Mouse (Mus musculus): ENCODE data around the gene Uba3. TPM values are rescaled to one million over a fixed set of nuclear protein-coding genes. Genes with fewer than 3 reads are reported as not detected.

Gene Uba3
- polyA plus RNA-seq, 1 experiment from 2014 or later: 16.1 TPM

DNA sequence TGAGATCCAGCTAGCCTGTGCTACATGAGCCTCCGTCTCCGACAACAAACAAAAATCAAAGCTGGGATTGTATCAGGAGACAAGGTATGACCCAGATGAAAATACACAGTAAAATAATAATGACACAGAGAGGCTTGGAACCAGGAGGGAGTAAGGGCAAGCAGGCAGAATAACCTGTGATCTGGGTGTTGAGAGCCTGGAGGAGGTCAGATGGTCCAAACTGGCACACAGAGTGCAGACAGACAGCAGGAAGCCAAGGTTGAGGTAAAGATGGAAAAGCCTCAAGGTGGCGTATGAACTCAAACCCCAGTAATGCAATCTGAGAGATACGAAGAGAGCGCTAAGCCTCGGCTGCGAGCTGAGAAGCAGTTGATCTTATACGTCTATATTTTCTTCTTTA lies 19.1 kb upstream of the Uba3 start:
- Histone ChIP-seq H3K27ac (ENCODE audit: low read depth) (no peak overlapping the region), H3K9me3 (ENCODE audit: low read length) (no peaks in the 10 kb centered on the region), H3K36me3 (replicated peaks; ENCODE audit: insufficient read depth, low read length) (peaks cover 8% of the 10 kb centered on the region), H3K4me3 (ENCODE audit: low read depth, low read length) (no peak overlapping the region), H3K27me3 (ENCODE audit: insufficient read depth, low read length) (no peaks in the 10 kb centered on the region), H3K9ac (replicated peaks) (no peak overlapping the region), H3K4me2 (ENCODE audit: low read depth, low read length) (no peak overlapping the region), H3K4me1 (ENCODE audit: insufficient read depth) (peaks cover 12% of the 10 kb centered on the region)
- 84% methylated on average over 8 of the region's 8 CpGs for WGBS (ENCODE audit: insufficient replicate concordance)
- no peak for ATAC-seq
- no peak for DNase-seq
- TF ChIP-seq CTCF (IDR thresholded peaks at IDR 0.05; ENCODE audit: low read depth): no peak
- no peak for TF ChIP-seq EP300 (IDR thresholded peaks at IDR 0.05; ENCODE audit: low read depth)

GRCm38 (mm10) chr6:97223566-97223965 lies 18.1 kb upstream of the Uba3 start:
- DNase-seq (no peak), ATAC-seq (no peak)
- no peak overlapping the region for H3K4me2 ChIP-seq (ENCODE audit: low read depth, low read length)
- peaks cover 9% of the 10 kb centered on the region; the same call in 1 of the 2 replicates for H3K36me3 ChIP-seq (replicated peaks; ENCODE audit: insufficient read depth, low read length)
- H3K9ac ChIP-seq (replicated peaks): no peak overlapping the region
- H3K4me1 ChIP-seq (ENCODE audit: insufficient read depth): peaks cover 12% of the 10 kb centered on the region
- H3K9me3 ChIP-seq (ENCODE audit: low read length): no peaks in the 10 kb centered on the region
- no peak for TF ChIP-seq EP300 (IDR thresholded peaks at IDR 0.05; ENCODE audit: low read depth)
- TF ChIP-seq CTCF (IDR thresholded peaks at IDR 0.05; ENCODE audit: low read depth): no peak
- H3K27me3 ChIP-seq (ENCODE audit: insufficient read depth, low read length): no peaks in the 10 kb centered on the region
- H3K4me3 ChIP-seq (ENCODE audit: low read depth, low read length): no peak overlapping the region
- no peak overlapping the region for H3K27ac ChIP-seq (ENCODE audit: low read depth)
- 57% methylated on average over 4 of the region's 4 CpGs for WGBS (ENCODE audit: insufficient replicate concordance)

DNA sequence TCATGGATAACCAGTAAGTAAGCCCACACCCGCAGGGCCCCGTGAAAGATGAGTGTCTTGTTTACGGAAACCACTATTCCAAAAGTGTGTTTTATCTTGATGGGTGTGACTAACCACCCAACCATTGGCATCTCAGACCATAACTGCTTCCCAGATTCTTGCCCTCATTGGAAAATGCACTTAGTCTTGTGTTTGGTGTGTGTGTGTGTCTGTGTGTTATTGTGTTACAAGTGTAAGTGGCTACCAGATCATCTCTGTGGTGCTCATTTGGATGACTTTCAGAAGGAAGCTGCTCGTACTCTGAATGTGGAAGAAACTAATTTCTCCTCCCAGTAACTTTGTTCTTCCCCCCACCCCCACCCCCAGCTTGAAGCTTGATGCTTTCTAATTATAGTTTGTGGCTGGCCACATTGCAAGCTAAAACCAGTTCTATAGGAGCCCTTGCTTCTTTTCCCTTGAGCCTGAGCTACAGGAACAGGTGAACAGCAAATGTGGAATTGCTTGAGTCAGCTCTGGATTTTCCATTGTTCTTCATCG lies 17.6 kb upstream of the Uba3 start:
- Histone ChIP-seq H3K4me3 (ENCODE audit: low read depth, low read length) (no peak overlapping the region), H3K4me1 (ENCODE audit: insufficient read depth) (peaks cover 12% of the 10 kb centered on the region), H3K4me2 (ENCODE audit: low read depth, low read length) (peak overlapping the region; percentile 30), H3K9me3 (ENCODE audit: low read length) (no peaks in the 10 kb centered on the region), H3K9ac (replicated peaks) (no peak overlapping the region), H3K27me3 (ENCODE audit: insufficient read depth, low read length) (no peaks in the 10 kb centered on the region), H3K36me3 (replicated peaks; ENCODE audit: insufficient read depth, low read length) (peaks cover 9% of the 10 kb centered on the region; the same call in 1 of the 2 replicates), H3K27ac (ENCODE audit: low read depth) (no peak overlapping the region)
- WGBS (ENCODE audit: insufficient replicate concordance): 23% methylated on average over 5 of the region's 5 CpGs
- TF ChIP-seq CTCF (IDR thresholded peaks at IDR 0.05; ENCODE audit: low read depth) (no peak), EP300 (IDR thresholded peaks at IDR 0.05; ENCODE audit: low read depth) (no peak)
- DNase-seq: no peak
- ATAC-seq: 0 out of 2 replicates have a peak, but pooled peaks have one; percentile 33

GRCm38 (mm10) chr6:97222321-97222720 lies 16.9 kb upstream of the Uba3 start:
- peak overlapping the region; percentile 30 for H3K4me2 ChIP-seq (ENCODE audit: low read depth, low read length)
- H3K27ac ChIP-seq (ENCODE audit: low read depth): no peak overlapping the region
- no peak overlapping the region for H3K9ac ChIP-seq (replicated peaks)
- WGBS (ENCODE audit: insufficient replicate concordance): 43% methylated on average over 6 of the region's 6 CpGs
- ATAC-seq (peak; percentile 58), DNase-seq (no peak)
- no peak for TF ChIP-seq CTCF (IDR thresholded peaks at IDR 0.05; ENCODE audit: low read depth)
- TF ChIP-seq EP300 (IDR thresholded peaks at IDR 0.05; ENCODE audit: low read depth): no peak
- no peaks in the 10 kb centered on the region for H3K27me3 ChIP-seq (ENCODE audit: insufficient read depth, low read length)
- no peak overlapping the region for H3K4me3 ChIP-seq (ENCODE audit: low read depth, low read length)
- peaks cover 12% of the 10 kb centered on the region for H3K4me1 ChIP-seq (ENCODE audit: insufficient read depth)
- H3K9me3 ChIP-seq (ENCODE audit: low read length): no peaks in the 10 kb centered on the region
- peaks cover 9% of the 10 kb centered on the region; the same call in 1 of the 2 replicates for H3K36me3 ChIP-seq (replicated peaks; ENCODE audit: insufficient read depth, low read length)

DNA sequence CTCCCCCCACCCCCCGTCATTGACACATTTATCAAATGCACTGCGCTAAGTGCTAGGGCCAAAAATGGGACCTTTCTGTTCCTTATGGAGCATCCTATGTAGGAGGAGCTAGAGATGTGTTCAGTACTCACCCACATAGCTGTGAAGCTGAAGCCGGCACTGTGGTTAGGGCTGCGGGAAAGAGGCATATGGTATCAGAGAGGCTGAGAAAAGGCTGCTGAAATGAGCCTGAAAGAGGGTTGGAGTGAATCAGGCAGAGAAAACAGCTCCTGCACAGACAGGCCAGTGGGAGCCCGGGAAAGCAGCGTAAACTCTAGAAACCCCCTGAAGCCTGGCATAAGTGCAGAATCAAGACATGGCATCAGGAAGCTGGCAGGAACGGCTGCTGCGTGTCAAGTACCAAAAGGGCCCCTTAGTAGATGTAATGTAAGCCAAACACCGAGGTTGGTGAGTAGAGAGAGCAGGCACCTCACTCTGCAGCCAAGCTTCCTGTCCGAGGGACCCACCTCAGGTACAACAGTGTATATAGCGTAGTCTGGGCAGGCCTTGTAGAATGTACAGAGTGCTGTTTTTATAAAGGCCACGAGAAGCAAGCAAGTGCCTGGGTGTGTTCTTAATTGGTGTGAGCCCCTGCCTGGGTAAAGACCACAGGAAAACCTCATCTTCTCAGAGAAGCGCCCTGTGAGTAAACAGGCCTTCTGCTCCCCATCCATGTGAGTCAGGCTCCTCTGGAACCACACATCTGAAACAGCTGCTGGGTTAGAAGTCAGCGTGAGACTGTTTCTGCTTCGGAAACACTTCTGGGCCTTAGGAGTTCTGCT lies 16.0 kb upstream of the Uba3 start:
- DNase-seq (no peak), ATAC-seq (no peak)
- H3K9ac ChIP-seq (replicated peaks): no peak overlapping the region
- TF ChIP-seq EP300 (IDR thresholded peaks at IDR 0.05; ENCODE audit: low read depth): no peak
- no peak for TF ChIP-seq CTCF (IDR thresholded peaks at IDR 0.05; ENCODE audit: low read depth)
- H3K4me2 ChIP-seq (ENCODE audit: low read depth, low read length): no peak overlapping the region; the same call in 1 of the 2 replicates
- WGBS (ENCODE audit: insufficient replicate concordance): 50% methylated on average over 15 of the region's 15 CpGs
- peaks cover 9% of the 10 kb centered on the region; the same call in 1 of the 2 replicates for H3K36me3 ChIP-seq (replicated peaks; ENCODE audit: insufficient read depth, low read length)
- H3K27ac ChIP-seq (ENCODE audit: low read depth): 0 out of 2 replicates have a peak overlapping the region, but pooled peaks have one; percentile 7
- H3K27me3 ChIP-seq (ENCODE audit: insufficient read depth, low read length): no peaks in the 10 kb centered on the region
- no peak overlapping the region for H3K4me3 ChIP-seq (ENCODE audit: low read depth, low read length)
- no peaks in the 10 kb centered on the region for H3K9me3 ChIP-seq (ENCODE audit: low read length)
- H3K4me1 ChIP-seq (ENCODE audit: insufficient read depth): peaks cover 12% of the 10 kb centered on the region

DNA sequence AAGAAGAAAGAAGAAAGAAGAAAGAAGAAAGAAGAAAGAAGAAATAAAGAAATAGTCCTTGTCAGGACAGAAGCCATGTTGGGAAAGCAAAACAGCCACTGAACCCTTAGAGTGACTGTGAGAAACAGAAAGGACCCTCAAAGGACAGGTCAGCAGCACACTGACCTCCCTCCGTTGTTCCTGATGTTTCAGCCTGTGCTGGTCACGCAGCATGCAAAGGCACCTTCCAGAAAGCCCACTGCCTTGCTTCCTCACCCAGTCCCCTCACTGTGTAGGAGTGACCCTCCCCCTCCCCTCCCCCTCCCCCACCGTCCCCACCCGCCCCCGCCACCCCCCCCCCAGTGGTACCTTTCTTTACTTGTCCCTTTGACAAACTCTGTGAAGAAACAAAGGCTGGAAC lies 15.2 kb upstream of the Uba3 start:
- 92% methylated on average over 2 of the region's 5 CpGs for WGBS (ENCODE audit: insufficient replicate concordance)
- Histone ChIP-seq H3K4me2 (ENCODE audit: low read depth, low read length) (no peak overlapping the region), H3K9me3 (ENCODE audit: low read length) (no peaks in the 10 kb centered on the region), H3K4me1 (ENCODE audit: insufficient read depth) (peaks cover 12% of the 10 kb centered on the region), H3K27me3 (ENCODE audit: insufficient read depth, low read length) (no peaks in the 10 kb centered on the region), H3K9ac (replicated peaks) (no peak overlapping the region), H3K36me3 (replicated peaks; ENCODE audit: insufficient read depth, low read length) (peaks cover 9% of the 10 kb centered on the region; the same call in 1 of the 2 replicates), H3K27ac (ENCODE audit: low read depth) (no peak overlapping the region), H3K4me3 (ENCODE audit: low read depth, low read length) (no peak overlapping the region)
- TF ChIP-seq CTCF (IDR thresholded peaks at IDR 0.05; ENCODE audit: low read depth) (no peak), EP300 (IDR thresholded peaks at IDR 0.05; ENCODE audit: low read depth) (no peak)
- ATAC-seq: no peak
- DNase-seq: no peak

Data from liver, postnatal 0 days (tissue).